Mouse (Mus musculus) spleen, postnatal 14 days (tissue): ENCODE data around the gene Atp5f1.

Experiments
- DNase-seq, 2 experiments: peaks; one replicate each; pipeline ENCODE4 v3.0.0; 2021 to 2022; ENCODE audit warnings: low spot score in 2 of 2

The Atp5f1 gene

DNA sequence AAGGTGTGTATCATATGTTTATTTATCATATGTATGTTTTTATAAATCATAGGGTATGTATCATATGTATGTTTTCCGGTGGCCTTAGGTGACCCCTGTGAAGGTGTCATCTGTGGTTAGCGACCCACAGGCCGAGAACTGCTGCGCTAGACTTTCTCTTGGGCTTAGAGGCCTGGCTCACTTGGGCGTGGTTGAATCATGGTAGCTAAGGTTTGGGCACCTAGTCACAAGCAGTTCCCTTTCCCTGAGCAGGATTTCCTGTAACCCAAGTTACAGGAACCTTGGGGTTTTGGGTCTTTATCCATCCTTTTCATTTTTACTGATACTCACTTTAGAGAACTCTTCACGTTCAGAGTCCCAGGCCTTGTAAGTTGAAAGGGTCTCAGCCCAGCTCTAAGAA is 59.6 kb downstream of the Atp5f1 start:
- DNase-seq: no peak

- DNase-seq: peak; percentile 70 to 81
These were observed 60.3 kb downstream of the Atp5f1 start for GRCm38 (mm10) chr3:105899394-105900147.

- DNase-seq: no peak
These were observed 61.0 kb downstream of the Atp5f1 start for GRCm38 (mm10) chr3:105898861-105899260.

- no peak for DNase-seq
These were observed 61.6 kb downstream of the Atp5f1 start for GRCm38 (mm10) chr3:105898325-105898724.

DNA sequence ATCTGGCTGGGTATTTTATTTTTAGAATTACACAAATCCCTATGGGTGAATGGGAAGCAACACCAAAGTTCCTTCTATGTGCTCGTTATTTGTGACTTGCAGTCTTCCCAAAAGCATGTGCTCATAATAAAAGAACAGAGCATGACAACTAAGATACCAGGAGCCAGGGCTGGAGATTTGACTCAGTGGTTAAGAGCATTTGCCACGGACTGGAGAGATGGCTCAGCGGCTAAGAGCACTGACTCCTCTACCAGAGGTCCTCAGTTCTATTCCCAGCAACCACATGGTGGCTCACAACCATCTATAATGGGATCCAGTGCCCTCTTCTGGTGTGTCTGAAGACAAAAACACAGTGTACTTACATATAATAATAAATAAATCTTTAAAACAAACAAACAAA is 63.1 kb downstream of the Atp5f1 start:
- DNase-seq: no peak

- peak; percentile 67 to 80 for DNase-seq
These were observed 65.0 kb downstream of the Atp5f1 start for GRCm38 (mm10) chr3:105894601-105895592.

GRCm38 (mm10) chr3:105893941-105894391 is 65.9 kb downstream of the Atp5f1 start:
- no peak for DNase-seq
